Mouse (Mus musculus): ENCODE results near the gene Aplnr. TPM values are rescaled to one million over a fixed set of nuclear protein-coding genes. Genes with fewer than 3 reads are reported as not detected.

Gene Aplnr
- 1 to 10 TPM; 1.9 to 2.0 TPM for total RNA-seq (2021)

GRCm38 (mm10) chr2:85136089-85136488 is at the start of gene Aplnr:
Gene Aplnr, plus strand, starts transcription at chr2:85136225.
- DNase-seq (ENCODE audit: low spot score in 2 of 2): no peak
- intact Hi-C loops (cut with DNase I): no loop called here

GRCm38 (mm10) chr2:85088716-85089646 is 47.0 kb upstream of the Aplnr start:
- no peak for DNase-seq (ENCODE audit: low spot score in 2 of 2)
- intact Hi-C loops (cut with DNase I): no loop called here

- intact Hi-C loops (cut with DNase I): no loop called here
- DNase-seq (ENCODE audit: low spot score in 2 of 2): no peak
These were observed 44.7 kb upstream of the Aplnr start for GRCm38 (mm10) chr2:85091325-85091724.

GRCm38 (mm10) chr2:85093376-85093775 is 42.6 kb upstream of the Aplnr start:
- no peak for DNase-seq (ENCODE audit: low spot score in 2 of 2)
- intact Hi-C loops (cut with DNase I): no loop called here

GRCm38 (mm10) chr2:85095906-85096305 is 40.1 kb upstream of the Aplnr start:
- no peak for DNase-seq (ENCODE audit: low spot score in 2 of 2)
- intact Hi-C loops (cut with DNase I): no loop called here

GRCm38 (mm10) chr2:85098014-85098413 is 38.0 kb upstream of the Aplnr start:
- intact Hi-C loops (cut with DNase I): no loop called here

GRCm38 (mm10) chr2:85098824-85099511 is 37.1 kb upstream of the Aplnr start:
- no peak for DNase-seq (ENCODE audit: low spot score in 2 of 2)
- intact Hi-C loops (cut with DNase I): no loop called here

More at GRCm38 (mm10) chr2:85098014-85098413, 38.0 kb upstream of the Aplnr start:
- DNase-seq (ENCODE audit: low spot score in 2 of 2): no peak

GRCm38 (mm10) chr2:85103201-85103600 is 32.8 kb upstream of the Aplnr start:
- intact Hi-C loops (cut with DNase I): no loop called here
- no peak for DNase-seq (ENCODE audit: low spot score in 2 of 2)

GRCm38 (mm10) chr2:85105426-85106013 is 30.5 kb upstream of the Aplnr start:
- intact Hi-C loops (cut with DNase I): no loop called here
- no peak for DNase-seq (ENCODE audit: low spot score in 2 of 2)

GRCm38 (mm10) chr2:85106068-85106790 is 29.8 kb upstream of the Aplnr start:
- peak in 1 of 2 experiments; percentile 44 for DNase-seq (ENCODE audit: low spot score in 2 of 2)

GRCm38 (mm10) chr2:85106941-85107340 is 29.1 kb upstream of the Aplnr start:
- intact Hi-C loops (cut with DNase I): no loop called here
- no peak for DNase-seq (ENCODE audit: low spot score in 2 of 2)

More at GRCm38 (mm10) chr2:85106068-85106790, 29.8 kb upstream of the Aplnr start:
- intact Hi-C loops (cut with DNase I): no loop called here

- intact Hi-C loops (cut with DNase I): no loop called here
- DNase-seq (ENCODE audit: low spot score in 2 of 2): no peak
These were observed 25.6 kb upstream of the Aplnr start for GRCm38 (mm10) chr2:85110288-85110875.

- intact Hi-C loops (cut with DNase I): loop anchor here (1.0 to 5.0 kb wide), 3 partner anchors 438 to 1341 kb away; no protein-coding TSS in a partner anchor
- peak; percentile 56 to 76 for DNase-seq (ENCODE audit: low spot score in 2 of 2)
These were observed 12.7 kb upstream of the Aplnr start for GRCm38 (mm10) chr2:85123187-85123868.

GRCm38 (mm10) chr2:85123869-85124535 is 12.0 kb upstream of the Aplnr start:
- intact Hi-C loops (cut with DNase I): loop anchor here (1.0 to 5.0 kb wide), 4 partner anchors 122 to 1341 kb away; no protein-coding TSS in a partner anchor
- peak; percentile 84 to 90 for DNase-seq (ENCODE audit: low spot score in 2 of 2)

GRCm38 (mm10) chr2:85129496-85129971 is 6.5 kb upstream of the Aplnr start:
- intact Hi-C loops (cut with DNase I): no loop called here
- DNase-seq (ENCODE audit: low spot score in 2 of 2): no peak

GRCm38 (mm10) chr2:85131226-85131625 is 4.8 kb upstream of the Aplnr start:
- intact Hi-C loops (cut with DNase I): no loop called here
- no peak for DNase-seq (ENCODE audit: low spot score in 2 of 2)

- DNase-seq (ENCODE audit: low spot score in 2 of 2): no peak
These were observed 4.3 kb upstream of the Aplnr start for GRCm38 (mm10) chr2:85131724-85132123.

GRCm38 (mm10) chr2:85132204-85132603 is 3.8 kb upstream of the Aplnr start:
- intact Hi-C loops (cut with DNase I): no loop called here
- no peak for DNase-seq (ENCODE audit: low spot score in 2 of 2)

More at GRCm38 (mm10) chr2:85131724-85132123, 4.3 kb upstream of the Aplnr start:
- intact Hi-C loops (cut with DNase I): no loop called here

Measured in left cerebral cortex, postnatal 25 days (tissue).